Mouse (Mus musculus) limb, embryonic 12.5 days (tissue): ENCODE data around the gene Stard3nl. TPM values are rescaled to one million over a fixed set of nuclear protein-coding genes. Genes with fewer than 3 reads are reported as not detected.
A peak's percentile ranks its signal among the peaks of the same experiment; 100 is the strongest.

Experiments used
- ATAC-seq: fragments of 200-750 bp; cut with Nextera tagmentation; 2 replicates; pipeline ENCODE4 v1.8.0; 2017; ENCODE audit warnings: low read depth, moderate TSS enrichment; ENCODE audit not compliant: insufficient number of reproducible peaks, insufficient read depth, low FRiP score, low TSS enrichment
- H3K27ac ChIP-seq: fragments of 300-500 bp; sonication (generic); 2 replicates; pipeline ENCODE4 v1.5.1; 2016; ENCODE audit warnings: mild to moderate bottlenecking, moderate library complexity
- H3K27me3 ChIP-seq: fragments of 300-500 bp; sonication (generic); 2 replicates; pipeline ENCODE4 v1.6.1; 2016; ENCODE audit warnings: mild to moderate bottlenecking, moderate library complexity
- H3K36me3 ChIP-seq: fragments of 300-500 bp; sonication (generic); 2 replicates; pipeline ENCODE4 v1.6.1; 2016; ENCODE audit warnings: mild to moderate bottlenecking, moderate library complexity
- H3K4me1 ChIP-seq: fragments of 300-500 bp; sonication (generic); replicated peaks from 2 replicates; pipeline ENCODE4 v1.6.1; 2016
- H3K4me2 ChIP-seq: fragments of 300-500 bp; sonication (generic); 2 replicates; pipeline ENCODE4 v1.6.1; 2016; ENCODE audit warnings: mild to moderate bottlenecking, moderate library complexity
- H3K4me3 ChIP-seq: fragments of 300-500 bp; sonication (generic); replicated peaks from 2 replicates; pipeline ENCODE4 v1.5.1; 2016; ENCODE audit warnings: mild to moderate bottlenecking
- H3K9ac ChIP-seq: fragments of 300-500 bp; sonication (generic); replicated peaks from 2 replicates; pipeline ENCODE4 v1.6.1; 2016; ENCODE audit warnings: mild to moderate bottlenecking, moderate library complexity
- H3K9me3 ChIP-seq: fragments of 300-500 bp; sonication (generic); 2 replicates; pipeline ENCODE4 v1.6.1; 2016; ENCODE audit warnings: mild to moderate bottlenecking, moderate library complexity
- WGBS: fragments of 180-500 bp; shearing (Covaris S2); methylation state at CpG from one replicate; pipeline ENCODE4 v1.1.7; 2016; 5-methylcytosine and 5-hydroxymethylcytosine counted together
- polyA plus RNA-seq: library from polyadenylated mRNA; unstranded; fragments of >200 nt; fragmentation: Nextera tagmentation; extraction: Ambion mirVana; gene quantifications from 2 replicates; pipeline ENCODE4 v1.2.1, GENCODE M21; 2016

Stard3nl gene
- polyA plus RNA-seq, 1 experiment from 2014 or later, result 103 TPM

- H3K9me3 ChIP-seq, result no peaks in the 10 kb centered on the region
- no peak for ATAC-seq
- no peaks in the 10 kb centered on the region for H3K27me3 ChIP-seq
- no peak overlapping the region for H3K4me3 ChIP-seq
- no peak overlapping the region for H3K9ac ChIP-seq
- no peaks in the 10 kb centered on the region for H3K4me1 ChIP-seq
- no peaks in the 10 kb centered on the region for H3K36me3 ChIP-seq
- WGBS, result 86% methylated on average over 4 of the region's 4 CpGs
- H3K4me2 ChIP-seq, result no peak overlapping the region
- H3K27ac ChIP-seq, result no peak overlapping the region
Measured at GRCm38 (mm10) chr13:19410694-19411093, 15.1 kb upstream of the Stard3nl start.

- 95% methylated on average over 2 of the region's 2 CpGs for WGBS
- H3K9ac ChIP-seq, result no peak overlapping the region
- no peak overlapping the region for H3K4me3 ChIP-seq
- ATAC-seq, result no peak
- H3K4me2 ChIP-seq, result no peak overlapping the region
- no peaks in the 10 kb centered on the region for H3K27me3 ChIP-seq
- no peaks in the 10 kb centered on the region for H3K36me3 ChIP-seq
- H3K4me1 ChIP-seq, result no peaks in the 10 kb centered on the region
- H3K9me3 ChIP-seq, result no peaks in the 10 kb centered on the region
- no peak overlapping the region for H3K27ac ChIP-seq
Measured at GRCm38 (mm10) chr13:19407953-19408352, 12.4 kb upstream of the Stard3nl start.

DNA sequence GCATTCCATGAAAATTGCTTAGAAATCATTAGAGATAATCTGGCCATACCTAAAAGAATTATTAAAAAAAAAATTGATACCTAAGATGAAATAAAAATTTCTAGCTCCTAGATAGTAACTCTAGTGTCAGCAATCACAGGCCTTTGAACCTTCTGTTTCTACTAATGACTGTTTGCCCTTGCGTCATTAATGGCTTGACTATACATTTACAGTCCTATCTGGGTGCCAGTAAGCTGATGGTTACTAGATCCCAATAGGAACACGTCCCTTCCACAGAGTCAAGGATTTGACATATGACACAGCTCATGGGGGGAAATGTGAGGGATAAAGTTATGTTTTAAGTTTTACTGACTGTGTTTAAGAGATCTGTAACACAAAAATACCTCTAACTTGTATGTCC lies 9.0 kb upstream of the Stard3nl start:
- no peak for ATAC-seq
- no peaks in the 10 kb centered on the region for H3K9me3 ChIP-seq
- no peak overlapping the region for H3K4me3 ChIP-seq
- H3K4me2 ChIP-seq, result no peak overlapping the region
- H3K9ac ChIP-seq, result no peak overlapping the region
- 79% methylated on average over 2 of the region's 2 CpGs for WGBS
- H3K4me1 ChIP-seq, result no peaks in the 10 kb centered on the region
- no peaks in the 10 kb centered on the region for H3K27me3 ChIP-seq
- no peaks in the 10 kb centered on the region for H3K36me3 ChIP-seq
- no peak overlapping the region for H3K27ac ChIP-seq

DNA sequence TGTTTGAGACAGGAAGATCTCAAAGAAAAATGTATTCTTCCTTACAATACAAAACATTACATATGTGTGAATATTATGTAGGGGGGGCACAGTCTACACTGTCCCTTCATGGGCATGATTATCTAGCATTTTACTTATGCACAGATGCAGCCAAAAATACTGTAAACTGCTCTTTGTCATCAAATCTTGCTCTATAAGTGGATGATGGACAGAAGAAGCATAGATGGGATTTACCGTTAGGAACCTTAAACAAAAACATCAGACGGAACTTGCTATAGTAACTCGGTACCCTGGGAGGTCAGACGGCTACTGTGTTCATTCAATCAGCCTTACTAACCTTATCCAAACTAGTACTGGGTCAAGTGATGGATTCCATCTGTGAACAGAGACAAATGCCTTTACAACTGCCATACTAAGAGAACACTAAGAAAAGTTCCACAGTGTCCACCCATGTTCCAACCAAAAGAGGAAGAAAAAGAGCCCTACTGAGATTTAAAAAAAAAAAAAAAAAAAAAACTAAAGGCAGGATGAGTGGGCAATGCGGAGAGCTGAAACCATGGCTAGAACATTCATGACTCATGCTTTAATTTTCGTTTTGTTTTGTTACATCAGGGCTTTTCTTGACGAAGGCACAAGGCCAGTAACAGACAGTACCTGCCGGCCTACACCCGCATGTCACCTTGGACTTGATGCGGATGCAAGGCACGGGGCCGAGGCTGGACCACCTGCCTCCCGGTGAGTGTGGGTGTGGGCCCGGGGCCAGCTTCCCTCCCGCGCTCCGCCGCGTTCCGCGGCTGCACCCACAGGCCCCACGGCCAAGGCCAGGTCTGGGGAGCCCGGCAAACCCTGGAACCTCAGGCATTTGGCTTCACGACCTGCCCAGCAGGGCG lies 552 bp downstream of the Stard3nl start:
- Histone ChIP-seq H3K9me3 (no peaks in the 10 kb centered on the region), H3K36me3 (0 out of 2 replicates have a peak, but pooled peaks cover 4% of the 10 kb centered on the region), H3K27ac (peak overlapping the region; percentile 91), H3K9ac (peak overlapping the region; percentile 93), H3K4me1 (peaks cover 19% of the 10 kb centered on the region), H3K27me3 (no peaks in the 10 kb centered on the region), H3K4me3 (peak overlapping the region; percentile 91), H3K4me2 (peak overlapping the region; percentile 59)
- 2% methylated on average over 25 of the region's 25 CpGs for WGBS
- ATAC-seq, result peak; percentile 80

DNA sequence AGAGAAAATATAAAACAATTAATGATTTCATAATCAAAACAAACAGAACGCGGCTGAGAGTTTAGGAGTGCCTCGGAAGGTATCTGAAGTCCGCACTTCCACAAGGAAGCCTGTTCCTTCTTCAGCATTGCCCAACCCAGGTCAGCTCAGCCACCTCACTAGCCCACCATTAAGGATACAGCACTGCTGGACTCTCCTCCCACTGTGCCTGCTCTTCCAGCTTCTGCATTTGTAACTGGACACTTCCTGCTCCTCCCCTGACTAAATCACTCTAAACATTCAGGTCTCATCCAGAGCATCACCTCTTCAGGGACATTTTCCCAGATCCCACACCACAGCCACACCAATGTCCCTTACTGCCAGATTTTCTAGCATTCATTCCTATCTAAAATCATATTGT lies 1.4 kb downstream of the Stard3nl start:
- H3K4me3 ChIP-seq, result peak overlapping the region; percentile 91; the same call in 1 of the 2 replicates
- ATAC-seq, result no peak
- 35% methylated on average over 4 of the region's 4 CpGs for WGBS
- H3K27ac ChIP-seq, result no peak overlapping the region
- peak overlapping the region; percentile 59 for H3K4me2 ChIP-seq
- 0 out of 2 replicates have a peak, but pooled peaks cover 4% of the 10 kb centered on the region for H3K36me3 ChIP-seq
- no peak overlapping the region for H3K9ac ChIP-seq
- H3K27me3 ChIP-seq, result no peaks in the 10 kb centered on the region
- no peaks in the 10 kb centered on the region for H3K9me3 ChIP-seq
- peaks cover 19% of the 10 kb centered on the region for H3K4me1 ChIP-seq

DNA sequence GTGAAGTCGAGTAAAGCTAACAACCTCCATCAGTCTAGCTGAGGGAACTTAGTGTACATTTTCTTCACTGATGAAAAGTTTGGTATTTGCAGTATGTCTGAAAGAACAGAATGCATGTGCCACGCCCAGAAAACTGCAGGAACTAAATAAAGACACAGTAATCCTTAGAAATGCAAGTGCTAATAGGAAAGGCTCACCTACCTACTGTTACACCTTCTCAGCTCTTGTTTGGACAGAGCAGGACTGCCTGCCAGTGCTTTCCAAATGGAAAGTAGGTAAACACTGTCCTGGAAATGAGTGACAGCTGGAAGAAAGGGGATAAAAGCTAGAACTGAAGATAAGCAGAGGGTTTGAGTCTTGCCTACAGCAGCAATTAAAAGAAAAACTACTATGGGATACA lies 1.9 kb downstream of the Stard3nl start:
- Histone ChIP-seq H3K4me1 (peaks cover 19% of the 10 kb centered on the region), H3K9me3 (no peaks in the 10 kb centered on the region), H3K4me3 (0 out of 2 replicates have a peak overlapping the region, but pooled peaks have one; percentile 91), H3K27ac (no peak overlapping the region), H3K4me2 (no peak overlapping the region), H3K9ac (no peak overlapping the region), H3K27me3 (no peaks in the 10 kb centered on the region), H3K36me3 (0 out of 2 replicates have a peak, but pooled peaks cover 4% of the 10 kb centered on the region)
- no peak for ATAC-seq
- WGBS, result 77% methylated on average over 2 of the region's 2 CpGs

DNA sequence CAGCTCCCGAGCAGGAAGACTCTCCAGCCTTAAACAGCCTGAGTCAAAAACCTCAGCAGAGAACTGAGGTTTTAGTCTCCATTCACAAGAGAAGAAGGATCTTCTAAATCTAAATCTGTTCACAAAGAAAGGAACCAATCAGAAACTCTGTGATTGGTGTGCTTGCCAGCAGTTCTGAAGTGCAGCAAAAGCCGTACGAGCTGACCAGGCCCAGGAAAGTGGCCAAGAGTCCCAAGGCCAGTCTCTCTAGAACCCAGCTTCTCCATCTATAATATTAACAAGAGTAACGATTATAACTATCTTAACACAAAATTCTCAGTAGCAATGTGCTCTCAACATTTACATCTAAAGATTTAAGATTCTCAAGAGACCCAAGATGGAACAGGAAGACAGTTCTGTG lies 4.0 kb downstream of the Stard3nl start:
- ATAC-seq, result no peak
- Histone ChIP-seq H3K9ac (no peak overlapping the region), H3K4me3 (no peak overlapping the region), H3K4me1 (peaks cover 16% of the 10 kb centered on the region), H3K9me3 (no peaks in the 10 kb centered on the region), H3K36me3 (0 out of 2 replicates have a peak, but pooled peaks cover 4% of the 10 kb centered on the region), H3K4me2 (no peak overlapping the region), H3K27ac (no peak overlapping the region), H3K27me3 (no peaks in the 10 kb centered on the region)
- WGBS, result 84% methylated on average over 4 of the region's 4 CpGs

DNA sequence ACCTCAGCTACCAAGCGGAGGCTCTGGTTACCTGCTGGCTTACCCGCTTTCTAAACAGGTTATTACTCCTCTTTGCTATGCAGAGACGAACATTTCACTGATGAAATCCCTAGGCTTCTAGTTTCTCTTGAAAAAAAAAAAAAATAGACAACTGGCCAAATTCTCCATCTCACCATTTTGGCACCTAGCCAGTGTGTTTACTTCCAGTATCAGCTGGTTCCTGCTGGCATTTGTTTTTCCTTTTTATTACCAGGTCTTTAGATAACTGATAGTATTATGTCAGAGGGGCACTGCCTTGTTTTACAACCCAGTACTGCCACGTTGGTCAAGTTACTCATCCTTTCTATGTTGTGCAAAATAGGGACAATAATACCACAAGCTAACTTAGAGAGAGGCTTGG lies 5.3 kb downstream of the Stard3nl start:
- Histone ChIP-seq H3K27ac (no peak overlapping the region), H3K27me3 (no peaks in the 10 kb centered on the region), H3K9me3 (no peaks in the 10 kb centered on the region), H3K36me3 (0 out of 2 replicates have a peak, but pooled peaks cover 4% of the 10 kb centered on the region), H3K4me2 (no peak overlapping the region), H3K4me1 (peaks cover 16% of the 10 kb centered on the region), H3K4me3 (no peak overlapping the region), H3K9ac (no peak overlapping the region)
- WGBS, result 61% methylated on average over 4 of the region's 4 CpGs
- ATAC-seq, result no peak

- Histone ChIP-seq H3K27me3 (no peaks in the 10 kb centered on the region), H3K27ac (no peak overlapping the region), H3K4me1 (peaks cover 16% of the 10 kb centered on the region), H3K4me2 (no peak overlapping the region), H3K36me3 (0 out of 2 replicates have a peak, but pooled peaks cover 4% of the 10 kb centered on the region), H3K9me3 (no peaks in the 10 kb centered on the region), H3K4me3 (no peak overlapping the region), H3K9ac (no peak overlapping the region)
- ATAC-seq, result no peak
- WGBS, result 45% methylated on average over 12 of the region's 12 CpGs
Measured at GRCm38 (mm10) chr13:19389896-19390295, 5.7 kb downstream of the Stard3nl start.

GRCm38 (mm10) chr13:19389434-19389833 lies 6.2 kb downstream of the Stard3nl start:
- 67% methylated on average over 1 of the region's 1 CpGs for WGBS
- no peak overlapping the region for H3K4me2 ChIP-seq
- no peak overlapping the region for H3K4me3 ChIP-seq
- no peaks in the 10 kb centered on the region for H3K27me3 ChIP-seq
- no peak overlapping the region for H3K27ac ChIP-seq
- H3K4me1 ChIP-seq, result peaks cover 13% of the 10 kb centered on the region
- no peak for ATAC-seq
- 0 out of 2 replicates have a peak, but pooled peaks cover 4% of the 10 kb centered on the region for H3K36me3 ChIP-seq
- no peak overlapping the region for H3K9ac ChIP-seq
- H3K9me3 ChIP-seq, result no peaks in the 10 kb centered on the region

GRCm38 (mm10) chr13:19385226-19385625 lies 10.4 kb downstream of the Stard3nl start:
- Histone ChIP-seq H3K27ac (no peak overlapping the region), H3K4me3 (no peak overlapping the region), H3K36me3 (no peaks in the 10 kb centered on the region), H3K9me3 (no peaks in the 10 kb centered on the region), H3K4me2 (no peak overlapping the region), H3K27me3 (no peaks in the 10 kb centered on the region), H3K4me1 (peaks cover 3% of the 10 kb centered on the region; the same call in 1 of the 2 replicates), H3K9ac (no peak overlapping the region)
- 89% methylated on average over 4 of the region's 4 CpGs for WGBS
- no peak for ATAC-seq
